Mouse (Mus musculus): ENCODE data around the gene Efcab12.
"Not testable (repeated sequence)": the region's sequence is repeated elsewhere in the genome, so short reads cannot be mapped to it uniquely, and the experiment has no call there.

The Efcab12 gene

DNA sequence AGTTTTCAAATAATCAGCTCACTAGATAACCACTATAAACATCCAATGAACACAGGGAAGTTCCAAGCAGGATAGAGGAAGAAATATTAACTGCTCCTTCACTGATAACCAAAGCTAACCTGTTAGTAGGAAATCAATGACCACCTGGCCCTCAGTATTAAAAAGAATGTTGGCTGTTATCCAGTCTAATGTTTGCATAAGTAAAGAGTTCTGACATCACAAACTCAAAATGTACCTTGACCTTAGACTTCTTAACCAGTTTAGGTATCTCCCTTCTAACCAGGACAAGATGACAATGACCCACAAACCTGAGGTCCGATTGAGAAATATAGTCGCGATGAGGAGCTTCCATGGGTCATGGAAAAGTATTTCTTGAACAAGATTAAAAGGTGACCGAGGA is 6.8 kb upstream of the Efcab12 start:
- DNase-seq (ENCODE audit: low spot score in 2 of 2), result no peak

DNA sequence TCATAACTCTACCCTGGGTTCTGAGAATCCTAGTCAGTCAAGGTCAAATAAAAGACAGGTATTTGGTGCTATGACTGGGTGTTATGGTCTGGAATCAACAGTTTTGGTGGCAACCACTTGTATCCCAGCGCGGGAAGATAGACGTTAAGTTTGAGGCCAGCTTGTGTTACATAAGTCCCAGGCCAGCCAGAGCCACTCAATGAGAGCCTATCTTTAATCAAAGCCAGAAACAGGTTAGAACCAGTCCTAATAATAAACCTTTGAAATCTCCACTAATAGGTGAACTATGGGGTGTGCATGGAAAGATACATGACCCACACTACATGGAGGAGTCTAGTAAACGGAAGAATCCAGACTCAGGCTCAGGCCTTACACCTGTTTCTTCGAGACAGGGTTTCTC is 533 bp upstream of the Efcab12 start:
- DNase-seq (ENCODE audit: low spot score in 2 of 2), result no peak

DNA sequence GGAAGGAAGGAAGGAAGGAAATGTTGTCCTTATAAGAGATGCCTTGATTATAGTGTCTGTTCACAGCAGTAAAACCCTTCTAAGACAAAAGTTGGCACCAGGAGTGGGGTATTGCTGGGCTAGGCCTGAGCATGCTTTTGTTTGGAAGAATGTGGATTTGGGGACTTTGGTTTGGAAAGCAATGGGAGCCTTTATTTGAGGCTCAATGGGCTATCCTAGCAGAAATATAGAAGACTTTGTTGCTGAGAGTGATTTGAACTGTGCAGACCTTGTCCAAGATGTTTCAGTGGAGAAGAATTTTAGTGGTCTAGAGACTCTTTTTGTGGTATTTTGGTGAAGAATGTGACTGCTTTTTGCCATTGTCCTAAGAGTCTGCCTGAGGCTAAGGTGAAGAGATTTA is 4.4 kb downstream of the Efcab12 start:
- DNase-seq (ENCODE audit: low spot score in 2 of 2), result no peak

GRCm38 (mm10) chr6:115832152-115832850 is 5.9 kb downstream of the Efcab12 start:
- no peak for DNase-seq (ENCODE audit: low spot score in 2 of 2)

DNA sequence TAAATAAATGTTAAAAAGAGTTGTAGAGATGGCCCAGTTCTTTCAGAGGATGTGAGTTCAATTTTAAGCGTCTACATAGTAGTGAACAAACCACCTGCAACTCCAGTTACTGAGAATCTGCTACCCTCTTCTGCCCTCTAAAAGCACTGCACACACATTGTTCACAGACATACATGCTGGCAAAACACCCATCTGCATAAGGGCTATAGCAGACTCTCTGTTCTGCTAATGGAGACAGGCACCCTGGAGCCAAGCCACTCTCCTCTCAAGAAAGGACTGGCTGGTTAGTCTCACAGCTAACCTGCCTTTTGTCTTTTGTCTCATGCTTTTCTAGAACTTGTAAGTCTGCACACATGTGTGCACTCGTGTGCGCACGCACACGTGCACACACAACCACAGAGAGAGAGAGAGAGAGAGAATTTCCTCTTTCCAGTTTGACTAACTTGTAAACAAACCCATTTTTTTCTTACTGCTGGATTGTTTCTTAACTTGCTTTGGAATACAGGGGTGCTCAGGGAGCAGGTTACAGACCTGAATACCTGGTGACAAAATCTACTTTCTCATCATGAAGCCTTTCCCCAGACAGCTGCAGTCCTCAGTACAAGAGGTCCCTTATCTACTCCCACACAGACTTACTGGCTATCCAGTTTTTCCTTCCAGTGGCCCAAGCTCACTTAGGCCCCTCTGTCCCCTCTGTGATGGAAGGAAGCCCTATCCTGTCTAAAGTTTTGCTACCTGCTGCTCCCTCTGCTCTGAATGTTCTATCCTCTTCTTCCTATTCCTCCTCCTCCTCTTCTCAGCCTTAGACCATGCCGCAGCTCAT is 7.2 kb downstream of the Efcab12 start:
- no peak for DNase-seq (ENCODE audit: low spot score in 2 of 2)

DNA sequence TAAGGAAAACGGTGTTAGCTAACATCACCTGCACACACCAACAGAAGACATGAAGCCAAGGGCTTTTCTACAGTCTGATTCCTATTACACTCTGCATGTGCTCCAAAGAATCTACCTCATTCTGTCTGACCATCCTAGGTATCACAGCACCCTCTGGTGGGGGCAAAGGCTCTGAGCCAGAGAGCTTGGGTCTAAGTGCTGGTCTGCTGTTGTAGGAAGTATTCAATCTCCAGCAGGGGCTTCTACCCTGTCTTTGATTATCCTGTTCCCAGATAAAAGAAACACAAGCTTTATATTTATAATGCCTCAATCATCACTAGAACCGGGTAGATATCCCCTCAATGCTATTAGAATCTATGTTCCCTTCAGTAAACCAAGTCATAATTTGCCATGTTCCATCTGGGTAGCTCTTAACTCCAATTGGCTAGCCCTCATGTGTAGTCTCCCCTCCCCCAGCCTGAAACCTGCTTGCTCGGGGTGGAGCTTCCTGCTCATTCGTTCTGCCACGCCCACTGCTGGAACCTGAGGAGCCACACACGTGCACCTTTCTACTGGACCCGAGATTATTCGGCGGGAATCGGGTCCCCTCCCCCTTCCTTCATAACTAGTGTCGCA is 14.3 kb downstream of the Efcab12 start:
- DNase-seq (ENCODE audit: low spot score in 2 of 2), result not testable (repeated sequence)

DNA sequence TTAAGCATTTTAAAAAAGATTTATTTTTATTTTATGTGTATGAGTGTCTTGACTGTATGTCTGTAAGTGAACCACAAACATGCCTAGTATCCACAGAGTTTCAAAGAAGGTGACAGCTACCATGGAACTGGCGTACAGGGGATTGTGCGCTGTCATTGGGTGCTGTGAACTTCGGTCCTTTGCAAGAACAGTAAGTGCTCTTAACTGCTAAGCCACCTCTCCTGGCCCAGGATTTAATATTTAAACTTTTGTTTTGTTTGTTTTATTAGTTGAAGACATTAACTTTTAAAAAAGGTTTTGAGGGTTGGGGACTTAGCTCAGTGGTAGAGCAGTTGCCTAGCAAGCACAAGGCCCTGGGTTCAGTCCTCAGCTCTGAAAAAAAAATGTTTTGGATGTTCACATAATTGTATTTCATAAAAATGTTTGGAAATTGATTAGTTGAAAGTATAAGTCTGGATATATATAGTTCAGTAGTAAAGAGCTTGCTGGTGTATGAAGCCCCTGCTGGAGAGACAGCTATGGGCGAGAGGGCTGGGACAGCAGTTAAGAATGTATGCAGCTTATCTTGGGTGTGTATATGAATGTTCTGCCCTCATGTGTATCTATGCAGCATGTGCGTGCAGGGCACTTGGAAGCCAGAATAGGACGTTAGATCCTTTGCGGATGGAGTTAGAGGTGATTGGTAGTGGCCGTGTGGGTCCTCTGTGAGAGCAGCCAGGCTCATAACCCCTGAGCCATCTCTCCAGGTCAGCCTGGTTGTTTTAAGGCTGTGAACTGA is 16.8 kb downstream of the Efcab12 start:
- no peak for DNase-seq (ENCODE audit: low spot score in 2 of 2)

GRCm38 (mm10) chr6:115818129-115818528 is 20.1 kb downstream of the Efcab12 start:
- no peak for DNase-seq (ENCODE audit: low spot score in 2 of 2)

DNA sequence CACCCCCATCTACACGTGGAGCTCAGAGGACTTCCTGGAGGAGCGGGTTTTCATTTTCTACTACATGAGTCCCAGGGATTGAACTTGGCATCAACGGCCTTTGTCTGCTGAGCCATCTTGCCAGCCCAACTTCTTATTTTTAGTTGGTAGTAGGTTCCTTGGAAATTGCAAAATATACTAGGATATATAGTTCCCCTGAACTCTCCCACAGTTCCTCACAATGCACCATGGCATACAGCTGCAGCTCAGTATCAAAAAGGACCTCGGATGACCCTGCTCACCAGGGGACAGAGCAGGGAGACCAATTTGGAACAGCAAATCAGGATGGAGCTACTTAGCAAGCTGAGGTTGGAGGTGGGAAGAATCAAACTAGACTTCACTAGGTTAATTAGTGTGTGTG is 23.2 kb downstream of the Efcab12 start:
- DNase-seq (ENCODE audit: low spot score in 2 of 2), result no peak

- DNase-seq (ENCODE audit: low spot score in 2 of 2), result no peak
Observed at GRCm38 (mm10) chr6:115814104-115814503, 24.1 kb downstream of the Efcab12 start.

DNA sequence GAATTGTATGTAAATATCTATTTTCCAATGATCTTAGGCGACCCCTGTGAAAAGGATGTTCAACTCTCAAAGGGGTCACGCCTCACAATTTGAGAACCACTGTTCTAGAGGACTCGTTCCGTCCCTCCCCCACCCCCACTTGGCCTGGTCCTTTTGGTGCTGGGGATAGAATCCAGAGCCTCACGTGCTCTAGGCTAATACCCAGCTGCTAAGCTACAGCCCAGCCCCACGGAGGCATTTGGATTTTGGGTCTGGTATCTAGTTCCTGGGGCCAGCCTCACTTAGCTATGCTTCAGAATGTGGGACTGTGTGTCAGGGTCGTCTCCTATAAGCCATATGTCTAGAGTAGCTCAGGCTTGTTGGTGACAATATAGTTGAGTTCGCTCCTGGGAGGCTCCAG is 26.6 kb downstream of the Efcab12 start:
- DNase-seq (ENCODE audit: low spot score in 2 of 2), result no peak

GRCm38 (mm10) chr6:115808488-115809231 is 29.6 kb downstream of the Efcab12 start, which contains the start of gene Rpl32:
Rpl32 (minus strand) TSS chr6:115808747.
- DNase-seq (ENCODE audit: low spot score in 2 of 2), result peak; percentile 76 to 82

DNA sequence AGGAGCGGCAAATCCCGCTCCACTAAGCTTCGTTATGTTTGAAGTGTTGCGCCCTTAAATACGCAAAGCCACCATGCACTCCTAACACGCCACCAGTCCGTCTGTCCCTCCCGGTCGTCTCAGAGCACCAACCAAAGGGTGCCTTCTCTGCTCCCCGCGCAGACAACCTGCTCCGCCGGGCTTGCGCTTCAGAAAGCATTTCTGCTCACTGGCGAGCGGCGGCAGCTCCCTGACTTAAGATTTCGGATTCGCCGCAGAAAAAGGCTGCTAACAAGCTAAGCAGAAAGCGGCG is 30.1 kb downstream of the Efcab12 start:
- DNase-seq (ENCODE audit: low spot score in 2 of 2), result no peak

DNA sequence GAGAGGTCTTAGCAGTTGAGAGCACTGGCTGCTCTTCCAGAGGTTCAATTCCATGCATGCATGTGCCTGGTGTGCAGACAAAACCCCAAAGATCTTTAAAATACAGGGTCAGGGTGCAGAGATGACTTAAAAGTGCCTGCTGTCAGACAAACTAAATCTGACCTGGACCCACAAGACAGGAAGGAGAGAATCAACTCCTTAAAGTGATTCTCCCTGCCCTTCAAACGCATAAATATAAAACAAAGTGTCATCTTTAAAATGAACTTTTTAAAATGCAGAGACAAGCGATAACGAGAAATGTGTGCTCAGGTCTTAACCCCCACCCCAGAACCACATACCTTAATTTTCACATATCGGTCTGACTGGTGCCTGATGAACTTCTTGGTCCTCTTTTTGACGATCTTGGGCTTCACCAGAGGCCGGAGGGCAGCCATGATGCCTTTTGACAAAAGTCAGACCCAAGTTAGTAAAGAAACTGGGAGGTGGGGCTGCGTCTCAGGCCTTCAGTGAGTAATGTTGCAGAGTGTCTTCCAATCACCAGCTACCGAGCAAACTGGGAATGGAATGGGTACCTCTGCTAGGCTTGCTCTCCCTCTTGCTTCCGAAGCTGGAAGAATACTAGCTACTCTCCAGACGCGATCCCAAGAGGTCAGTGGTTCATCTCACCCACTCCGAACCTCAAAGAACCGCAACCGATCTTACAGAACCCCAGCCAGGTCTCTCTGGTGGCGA is 30.6 kb downstream of the Efcab12 start:
- no peak for DNase-seq (ENCODE audit: low spot score in 2 of 2)

DNA sequence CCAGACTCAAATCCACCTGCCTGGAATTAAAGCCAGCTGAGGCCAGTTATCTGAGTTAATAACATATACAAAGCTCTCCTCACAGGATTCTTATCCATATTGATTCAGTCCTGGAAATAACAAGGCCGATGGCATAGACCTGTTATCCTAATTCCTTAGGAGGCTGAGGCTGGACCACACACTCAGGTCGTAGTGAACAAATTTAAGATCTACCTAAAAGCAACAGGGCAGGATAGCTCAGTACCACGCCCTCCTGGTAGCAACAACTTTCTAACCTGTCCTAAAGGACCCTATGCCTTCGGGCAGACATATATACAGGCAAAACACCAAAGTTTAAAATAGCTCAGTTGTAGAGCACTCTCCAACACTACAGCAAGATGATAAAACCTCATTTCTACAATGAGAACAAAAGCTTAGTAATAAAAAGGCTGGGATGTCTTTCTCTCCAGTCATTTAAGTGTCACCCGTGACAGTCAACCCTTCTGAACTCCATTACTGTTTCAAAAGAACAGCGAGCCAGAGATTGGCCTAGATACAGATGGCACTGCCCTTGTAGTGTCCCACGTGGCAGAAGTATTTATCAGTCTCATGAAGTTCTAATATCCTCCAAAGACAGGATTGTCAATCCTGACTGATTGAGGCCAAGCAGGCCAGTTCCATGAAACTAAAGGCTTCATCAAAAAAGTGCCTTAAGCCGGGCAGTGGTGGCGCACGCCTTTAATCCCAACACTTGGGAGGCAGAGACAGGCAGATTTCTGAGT is 33.6 kb downstream of the Efcab12 start:
- no peak for DNase-seq (ENCODE audit: low spot score in 2 of 2)

GRCm38 (mm10) chr6:115803541-115804382 is 34.5 kb downstream of the Efcab12 start:
- peak; percentile 35 to 60 for DNase-seq (ENCODE audit: low spot score in 2 of 2)

GRCm38 (mm10) chr6:115801811-115802210 is 36.4 kb downstream of the Efcab12 start:
- no peak for DNase-seq (ENCODE audit: low spot score in 2 of 2)

- DNase-seq (ENCODE audit: low spot score in 2 of 2), result no peak
Observed at GRCm38 (mm10) chr6:115792691-115793215, 45.5 kb downstream of the Efcab12 start.

Measured in urinary bladder, adult 18-20 months (tissue).